Mouse (Mus musculus): ENCODE data around the gene Grid1. TPM values are rescaled to one million over a fixed set of nuclear protein-coding genes. Genes with fewer than 3 reads are reported as not detected.

Grid1 gene
- total and polyA plus RNA-seq, 2 experiments from 2014 or later = 9.2 to 28.3 TPM

DNA sequence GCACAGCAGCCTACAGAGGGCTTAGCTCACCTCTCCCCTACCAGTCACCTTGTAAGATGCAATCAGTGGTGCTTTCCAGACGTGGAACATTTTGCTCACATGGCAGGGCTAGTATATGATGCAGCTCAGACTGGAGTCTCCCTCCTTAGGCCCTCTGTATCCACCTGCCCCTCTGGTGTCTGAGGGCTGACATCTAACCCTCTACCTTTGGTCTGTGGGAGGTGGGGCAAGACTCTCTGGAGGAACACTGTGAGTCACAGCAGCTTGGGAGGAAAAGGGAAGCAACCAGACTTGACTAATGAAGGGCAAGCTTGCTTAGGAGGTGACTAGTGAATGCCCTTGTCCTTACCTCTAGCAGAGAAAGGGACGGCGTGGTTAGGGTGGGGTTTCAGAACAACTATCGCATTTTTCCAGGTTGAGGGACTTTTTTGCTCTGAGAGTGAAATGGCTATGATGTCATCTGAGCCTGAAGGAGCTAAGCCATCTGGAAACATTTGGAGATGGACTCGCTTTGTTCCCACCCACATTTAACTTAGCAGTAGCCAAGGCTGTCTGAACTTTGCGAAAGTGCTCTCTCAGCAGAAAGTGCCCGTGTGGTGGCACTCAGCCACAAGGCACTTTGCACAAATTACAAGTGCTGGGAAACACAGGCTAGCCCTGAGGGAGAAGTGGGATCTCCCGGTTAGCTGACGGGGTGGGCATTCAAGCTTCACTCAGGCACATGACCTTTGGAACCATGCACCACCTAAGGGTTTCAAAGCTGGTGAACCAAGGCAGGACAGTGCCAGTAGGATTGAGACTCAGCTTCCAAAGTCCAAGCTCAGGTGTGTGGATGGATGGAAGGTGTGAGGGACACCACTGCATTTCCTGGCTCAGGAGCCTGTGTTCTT lies 41.2 kb downstream of the Grid1 start:
- Histone ChIP-seq H3K4me3 (ENCODE audit: low read depth, low read length) (no peak overlapping the region), H3K36me3 (ENCODE audit: insufficient read depth) (no peaks in the 10 kb centered on the region), H3K27ac (ENCODE audit: low read depth, low read length) (no peak overlapping the region), H3K27me3 (ENCODE audit: insufficient read depth, low read length) (no peaks in the 10 kb centered on the region), H3K4me1 (ENCODE audit: insufficient read depth) (no peaks in the 10 kb centered on the region), H3K9me3 (ENCODE audit: low read length) (no peaks in the 10 kb centered on the region), H3K9ac (no peak overlapping the region), H3K4me2 (ENCODE audit: low read depth) (no peak overlapping the region)
- 57% methylated on average over 9 of the region's 9 CpGs for WGBS
- DNase-seq (no peak), ATAC-seq (no peak)
- TF ChIP-seq CTCF (IDR thresholded peaks at IDR 0.05; ENCODE audit: low read depth) = no peak

DNA sequence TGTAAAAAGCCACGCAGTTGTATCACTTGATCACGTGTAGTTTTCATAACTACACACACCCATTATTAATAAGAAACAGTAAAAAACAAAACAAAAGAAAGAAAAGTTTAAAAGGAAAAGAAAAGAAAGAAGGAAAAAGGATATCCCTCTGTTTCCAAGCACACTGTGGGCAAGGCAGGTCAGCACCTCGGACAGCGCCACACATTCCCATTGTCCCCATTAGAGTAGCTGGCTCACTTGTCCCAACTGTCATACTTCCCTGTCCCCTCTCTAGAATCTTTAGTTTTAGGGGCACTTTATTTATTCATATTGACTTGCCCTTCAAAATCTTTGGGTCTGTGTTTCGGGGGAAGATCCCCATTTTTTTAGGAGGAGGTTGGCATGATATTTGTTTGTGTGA lies 47.4 kb downstream of the Grid1 start:
- ATAC-seq (no peak), DNase-seq (no peak)

DNA sequence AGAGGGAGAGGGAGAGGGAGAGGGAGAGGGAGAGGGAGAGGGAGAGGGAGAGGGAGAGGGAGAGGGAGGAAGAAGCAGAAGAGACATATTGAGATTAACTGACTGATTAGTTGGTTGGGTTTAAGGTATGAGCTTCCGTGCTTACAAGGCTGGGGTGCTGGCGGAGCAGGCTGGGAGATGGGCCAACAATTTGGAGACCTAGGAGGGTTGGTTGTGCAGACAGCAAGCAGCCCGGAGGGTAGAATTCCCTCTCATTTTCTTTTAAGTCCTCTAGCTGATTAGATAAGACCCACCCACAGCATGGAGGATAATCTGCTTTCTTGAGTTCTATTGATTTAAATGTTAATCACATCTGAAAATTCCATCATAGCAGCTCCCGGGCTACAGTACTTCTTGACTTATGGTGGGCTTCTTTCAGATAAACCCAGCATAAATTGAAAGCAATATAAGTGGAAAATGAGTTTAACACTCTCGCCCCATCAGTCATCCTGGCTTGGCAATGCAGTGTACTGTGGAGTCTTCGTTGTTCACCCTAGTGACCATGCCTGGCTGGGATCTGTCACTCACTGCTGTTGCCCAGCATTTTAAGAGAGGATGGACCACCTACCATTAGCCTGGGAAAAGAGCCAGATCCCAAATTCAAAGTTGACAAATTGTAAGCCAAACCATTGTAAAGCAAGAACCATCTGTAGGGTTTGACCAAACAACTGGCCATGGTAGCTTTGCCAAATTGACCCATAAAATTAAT lies 48.8 kb downstream of the Grid1 start:
- 60% methylated on average over 6 of the region's 6 CpGs for WGBS
- H3K4me1 ChIP-seq (ENCODE audit: insufficient read depth) = no peaks in the 10 kb centered on the region
- H3K36me3 ChIP-seq (ENCODE audit: insufficient read depth) = no peaks in the 10 kb centered on the region
- no peak overlapping the region for H3K4me2 ChIP-seq (ENCODE audit: low read depth)
- H3K4me3 ChIP-seq (ENCODE audit: low read depth, low read length) = no peak overlapping the region
- DNase-seq (no peak), ATAC-seq (no peak)
- H3K27ac ChIP-seq (ENCODE audit: low read depth, low read length) = no peak overlapping the region
- H3K9ac ChIP-seq = no peak overlapping the region
- TF ChIP-seq CTCF (IDR thresholded peaks at IDR 0.05; ENCODE audit: low read depth) = no peak
- no peaks in the 10 kb centered on the region for H3K27me3 ChIP-seq (ENCODE audit: insufficient read depth, low read length)
- H3K9me3 ChIP-seq (ENCODE audit: low read length) = no peaks in the 10 kb centered on the region

More for the DNA sequence above, 47.4 kb downstream of the Grid1 start:
- no peak overlapping the region for H3K4me3 ChIP-seq (ENCODE audit: low read depth, low read length)
- no peaks in the 10 kb centered on the region for H3K9me3 ChIP-seq (ENCODE audit: low read length)
- no peak overlapping the region for H3K4me2 ChIP-seq (ENCODE audit: low read depth)
- 24% methylated on average over 5 of the region's 5 CpGs for WGBS
- H3K27me3 ChIP-seq (ENCODE audit: insufficient read depth, low read length) = no peaks in the 10 kb centered on the region
- no peaks in the 10 kb centered on the region for H3K36me3 ChIP-seq (ENCODE audit: insufficient read depth)
- no peaks in the 10 kb centered on the region for H3K4me1 ChIP-seq (ENCODE audit: insufficient read depth)
- H3K27ac ChIP-seq (ENCODE audit: low read depth, low read length) = no peak overlapping the region
- no peak for TF ChIP-seq CTCF (IDR thresholded peaks at IDR 0.05; ENCODE audit: low read depth)
- H3K9ac ChIP-seq = no peak overlapping the region

DNA sequence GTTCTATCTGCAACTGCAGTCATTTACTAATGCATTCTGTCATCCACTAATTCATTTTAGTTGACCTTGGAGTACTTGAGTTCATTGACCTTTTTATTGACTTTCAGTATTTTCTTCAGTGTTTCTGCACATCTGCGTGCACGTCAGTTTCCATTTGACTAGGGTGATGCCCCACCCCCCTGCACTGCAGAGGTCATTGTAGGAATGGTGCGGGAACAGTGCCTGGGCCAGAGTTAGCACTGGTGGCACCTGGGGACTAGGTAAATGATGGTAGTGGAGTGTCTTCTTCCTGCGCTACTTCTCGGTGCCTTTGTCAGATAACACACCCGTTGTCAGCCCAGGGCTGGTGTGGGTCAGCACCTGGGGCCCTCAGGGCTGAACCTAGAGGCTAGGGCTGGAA lies 60.1 kb downstream of the Grid1 start:
- Histone ChIP-seq H3K27ac (ENCODE audit: low read depth, low read length) (no peak overlapping the region), H3K36me3 (ENCODE audit: insufficient read depth) (no peaks in the 10 kb centered on the region), H3K4me2 (ENCODE audit: low read depth) (no peak overlapping the region), H3K27me3 (ENCODE audit: insufficient read depth, low read length) (no peaks in the 10 kb centered on the region; the same call in 1 of the 2 replicates), H3K4me1 (ENCODE audit: insufficient read depth) (peaks cover 8% of the 10 kb centered on the region), H3K4me3 (ENCODE audit: low read depth, low read length) (no peak overlapping the region), H3K9ac (no peak overlapping the region), H3K9me3 (ENCODE audit: low read length) (no peaks in the 10 kb centered on the region)
- WGBS = 53% methylated on average over 6 of the region's 6 CpGs
- TF ChIP-seq CTCF (IDR thresholded peaks at IDR 0.05; ENCODE audit: low read depth) = no peak
- ATAC-seq (no peak), DNase-seq (no peak)

DNA sequence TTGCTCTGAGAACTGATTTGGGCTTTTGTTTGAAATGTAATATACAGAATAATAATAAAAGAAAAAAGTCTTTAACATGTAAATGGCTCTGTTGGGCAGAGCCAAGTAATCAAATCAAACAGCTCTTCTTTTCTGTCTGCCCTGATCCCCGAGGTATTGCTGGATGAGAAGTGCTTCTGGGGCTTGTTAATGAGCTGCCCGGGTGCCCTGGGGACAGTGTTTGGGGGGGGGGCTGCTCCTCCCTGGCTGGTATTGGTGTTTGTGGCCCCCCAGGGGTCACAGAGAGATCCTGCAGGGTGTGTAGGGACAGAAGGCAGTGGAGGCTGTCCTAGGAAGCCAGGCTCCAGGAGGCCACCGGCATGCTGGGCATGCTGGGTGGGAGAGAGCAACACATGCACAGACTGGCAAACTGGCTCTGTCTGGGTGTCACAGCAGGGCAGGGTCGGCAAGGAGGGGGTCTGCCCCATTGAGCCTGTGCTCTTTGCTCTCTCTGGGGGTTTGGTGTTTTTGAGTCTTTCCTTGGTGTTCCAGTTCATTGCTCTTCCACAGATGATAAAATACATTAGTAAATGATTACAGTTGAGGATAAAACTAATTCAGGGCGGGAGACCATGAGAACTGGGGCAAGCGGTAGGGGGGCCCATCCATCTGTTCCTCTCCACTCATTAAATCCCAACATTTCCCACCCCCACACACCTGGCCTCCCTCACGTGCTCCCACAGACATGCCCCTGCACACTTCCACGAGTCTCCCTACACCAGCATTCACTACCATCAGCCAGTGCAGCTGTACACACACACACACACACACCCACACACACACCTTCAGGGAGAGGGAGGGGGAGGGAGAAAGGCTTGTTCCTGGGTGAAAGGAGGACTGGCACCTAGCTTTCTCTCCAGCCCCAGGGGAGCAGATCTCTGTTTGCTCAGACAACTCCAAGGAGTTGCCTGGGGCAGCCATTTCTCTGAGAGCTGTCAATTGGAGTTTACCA lies 60.8 kb downstream of the Grid1 start:
- DNase-seq (no peak), ATAC-seq (peak; percentile 56)
- Histone ChIP-seq H3K27me3 (ENCODE audit: insufficient read depth, low read length) (no peaks in the 10 kb centered on the region; the same call in 1 of the 2 replicates), H3K27ac (ENCODE audit: low read depth, low read length) (no peak overlapping the region), H3K4me1 (ENCODE audit: insufficient read depth) (peaks cover 8% of the 10 kb centered on the region), H3K4me3 (ENCODE audit: low read depth, low read length) (no peak overlapping the region), H3K4me2 (ENCODE audit: low read depth) (no peak overlapping the region), H3K9me3 (ENCODE audit: low read length) (no peaks in the 10 kb centered on the region), H3K36me3 (ENCODE audit: insufficient read depth) (no peaks in the 10 kb centered on the region), H3K9ac (no peak overlapping the region)
- TF ChIP-seq CTCF (IDR thresholded peaks at IDR 0.05; ENCODE audit: low read depth) = no peak
- WGBS = 22% methylated on average over 8 of the region's 8 CpGs

DNA sequence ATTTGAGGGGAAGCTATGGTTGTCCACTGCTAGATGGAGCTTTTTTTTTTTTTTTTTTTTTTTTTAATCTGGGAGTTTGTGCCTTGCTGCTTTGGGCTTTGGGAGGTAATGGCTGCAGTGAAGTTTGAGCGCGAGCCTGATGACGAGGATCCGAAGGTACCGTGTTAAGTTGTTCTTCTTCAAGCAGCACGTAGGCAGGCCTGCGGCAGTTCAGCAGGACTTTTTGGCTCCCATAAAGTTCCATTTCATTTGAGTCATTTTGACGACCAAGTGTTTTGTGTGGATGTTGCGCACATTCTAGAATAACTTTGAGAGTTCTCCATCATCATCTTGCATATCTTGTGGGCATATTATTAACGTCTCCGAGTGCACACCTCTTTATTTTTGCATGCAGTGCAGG lies 64.3 kb downstream of the Grid1 start:
- H3K4me1 ChIP-seq (ENCODE audit: insufficient read depth) = peaks cover 4% of the 10 kb centered on the region; the same call in 1 of the 2 replicates
- no peak for TF ChIP-seq CTCF (IDR thresholded peaks at IDR 0.05; ENCODE audit: low read depth)
- H3K27ac ChIP-seq (ENCODE audit: low read depth, low read length) = no peak overlapping the region
- H3K27me3 ChIP-seq (ENCODE audit: insufficient read depth, low read length) = no peaks in the 10 kb centered on the region; the same call in 1 of the 2 replicates
- no peaks in the 10 kb centered on the region for H3K9me3 ChIP-seq (ENCODE audit: low read length)
- H3K4me3 ChIP-seq (ENCODE audit: low read depth, low read length) = no peak overlapping the region
- DNase-seq = no peak
- H3K9ac ChIP-seq = no peak overlapping the region
- ATAC-seq = no peak
- H3K4me2 ChIP-seq (ENCODE audit: low read depth) = no peak overlapping the region
- H3K36me3 ChIP-seq (ENCODE audit: insufficient read depth) = no peaks in the 10 kb centered on the region
- 95% methylated on average over 11 of the region's 11 CpGs for WGBS
